Mouse (Mus musculus) gastrocnemius, adult 8-10 months (tissue): ENCODE data around the gene Smcr8. TPM values are rescaled to one million over a fixed set of nuclear protein-coding genes. Genes with fewer than 3 reads are reported as not detected.

Experiments
- microRNA-seq: library from miRNA; unstranded; fragments of <30 nt; microRNA quantifications from one replicate; pipeline ENCODE4 v1.2.0, GENCODE M21; 2022
- total RNA-seq, 4 experiments: library from RNA; stranded (reverse); gene quantifications; 2 replicates each; pipeline ENCODE4 v1.2.4; 2022

The Smcr8 gene
- total RNA-seq, 4 experiments from 2014 or later = 16.7 to 22.3 (median 19.7) TPM

Small RNA genes lying within 50 kb of the gene (microRNA-seq; reads per million reads assigned to microRNA genes)
- 2.5 reads per million for gene Mir5100

Other genes with a start within 250 kb of the Smcr8 start
- 100 to 1,000 TPM; 137 to 160 (median 145) TPM for gene Alkbh5, start 241.1 kb upstream of the Smcr8 start, total RNA-seq
- gene Llgl1, start 77.8 kb upstream of the Smcr8 start, total RNA-seq = 10 to 100 TPM in 1 of 4 experiments, 1 to 10 TPM in 3; 9.5 to 10.3 (median 9.8) TPM
- 100 to 1,000 TPM in 2 of 4 experiments, 10 to 100 TPM in 2; 96.0 to 116 (median 101) TPM for gene Flii, start 50.3 kb upstream of the Smcr8 start, total RNA-seq
- 10 to 100 TPM; 80.3 to 94.0 (median 84.3) TPM for gene Mief2, start 49.1 kb upstream of the Smcr8 start, total RNA-seq
- 1 to 10 TPM; 3.8 to 4.7 (median 4.2) TPM for gene Top3a, start 159 bp upstream of the Smcr8 start, total RNA-seq
- gene Shmt1, start 34.2 kb downstream of the Smcr8 start, total RNA-seq = 10 to 100 TPM; 10.5 to 15.0 (median 12.5) TPM
- gene Dhrs7b, start 53.1 kb downstream of the Smcr8 start, total RNA-seq = 10 to 100 TPM; 23.9 to 28.1 (median 24.2) TPM
- gene Tmem11, start 101.7 kb downstream of the Smcr8 start, total RNA-seq = 10 to 100 TPM; 37.2 to 44.1 (median 43.5) TPM
- 1 to 10 TPM; 6.5 to 9.2 (median 7.3) TPM for gene Natd1, start 137.2 kb downstream of the Smcr8 start, total RNA-seq
- gene Map2k3, start 154.5 kb downstream of the Smcr8 start, total RNA-seq = 100 to 1,000 TPM; 117 to 122 (median 119) TPM
- 10 to 100 TPM; 59.6 to 63.8 (median 62.0) TPM for gene Kcnj12, start 245.0 kb downstream of the Smcr8 start, total RNA-seq